Mouse (Mus musculus): ENCODE data around the gene Erc2.

The Erc2 gene

GRCm38 (mm10) chr14:28089636-28090443, 467.6 kb downstream of the Erc2 start:
- DNase-seq, result peak; percentile 2

DNA sequence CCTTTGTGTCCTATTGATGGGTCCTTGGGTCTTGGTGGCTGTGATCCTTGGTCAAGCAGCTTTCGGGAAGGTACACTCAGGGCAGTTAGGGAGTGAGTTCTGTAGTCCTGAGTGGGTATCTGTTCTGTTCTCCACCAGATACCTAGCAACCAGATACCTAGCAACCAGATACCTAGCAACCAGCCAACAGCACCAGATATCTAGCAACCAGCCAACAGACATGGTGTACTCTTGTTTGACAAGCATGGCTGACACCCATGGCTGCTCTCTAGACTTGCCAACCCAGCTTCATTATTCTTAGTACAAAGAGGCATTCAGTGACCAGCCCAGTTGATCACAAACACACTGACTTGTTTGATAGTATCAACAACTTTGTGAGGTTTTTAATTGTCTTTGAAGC, 469.1 kb downstream of the Erc2 start:
- DNase-seq, result no peak

- DNase-seq, result no peak
These were observed 471.0 kb downstream of the Erc2 start for GRCm38 (mm10) chr14:28093214-28093613.

GRCm38 (mm10) chr14:28093913-28094312, 471.7 kb downstream of the Erc2 start:
- no peak for DNase-seq

DNA sequence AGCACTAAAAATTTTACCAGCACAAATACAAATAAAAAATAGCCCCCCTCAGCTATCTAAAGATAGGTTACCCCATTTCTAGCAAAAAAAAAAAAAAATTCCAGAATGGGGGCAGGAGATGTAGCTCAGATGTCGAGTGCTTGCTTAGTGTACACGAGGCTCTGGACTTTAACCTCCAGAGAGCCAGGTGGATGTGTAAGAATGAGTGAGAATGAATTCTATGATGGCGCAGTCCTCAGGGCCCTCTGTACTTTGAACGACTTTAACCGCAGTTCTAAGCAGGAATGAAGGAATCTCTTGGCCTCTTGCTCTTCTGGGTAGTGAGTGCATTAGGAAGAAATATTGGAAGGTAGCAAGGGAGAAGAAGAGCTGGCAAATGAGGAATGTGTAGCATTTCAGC, 476.9 kb downstream of the Erc2 start:
- DNase-seq, result no peak

GRCm38 (mm10) chr14:28113121-28113520, 490.9 kb downstream of the Erc2 start:
- no peak for DNase-seq

DNA sequence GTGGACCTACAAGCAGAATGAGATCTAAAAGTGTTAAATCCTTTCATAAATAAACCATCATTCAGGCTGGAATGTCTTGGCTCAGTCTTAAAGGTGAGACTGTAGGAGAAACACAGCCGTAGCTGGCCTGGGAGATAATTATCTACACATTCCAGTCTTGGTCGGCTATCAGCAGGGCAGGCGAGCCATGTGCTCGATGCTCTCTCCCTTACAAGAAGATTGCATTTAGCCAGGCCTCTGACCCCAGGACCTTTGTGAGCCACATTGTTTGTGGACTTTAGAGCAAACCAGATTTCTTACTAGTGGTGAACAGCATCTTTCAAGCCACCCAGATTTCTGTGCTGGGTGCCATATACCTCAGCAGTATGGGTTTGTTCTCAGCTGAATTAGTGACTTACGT, 498.6 kb downstream of the Erc2 start:
- no peak for DNase-seq

GRCm38 (mm10) chr14:28126842-28127241, 504.6 kb downstream of the Erc2 start:
- DNase-seq, result no peak

DNA sequence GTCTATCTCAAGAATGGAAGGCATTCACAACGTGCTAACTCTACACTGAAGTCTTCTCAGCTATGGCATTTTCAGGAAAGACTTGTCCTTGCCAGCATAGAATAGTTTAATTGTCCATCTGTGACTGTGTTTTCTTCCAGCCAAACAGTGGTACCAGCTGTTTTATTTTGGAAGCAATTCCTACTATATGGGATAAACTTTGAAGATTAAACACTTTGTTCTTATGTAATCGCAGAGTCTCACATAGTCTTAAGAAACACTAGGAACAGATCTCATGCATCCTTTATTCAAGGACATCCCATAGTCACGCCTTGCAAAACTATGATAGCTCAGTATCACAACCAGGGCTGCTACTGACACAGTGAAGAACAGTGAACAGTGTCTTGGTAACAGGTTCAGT, 506.8 kb downstream of the Erc2 start:
- DNase-seq, result no peak

GRCm38 (mm10) chr14:28143998-28144397, 521.8 kb downstream of the Erc2 start:
- no peak for DNase-seq

GRCm38 (mm10) chr14:28147201-28147600, 525.0 kb downstream of the Erc2 start:
- no peak for DNase-seq

- no peak for DNase-seq
These were observed 528.7 kb downstream of the Erc2 start for GRCm38 (mm10) chr14:28150942-28151341.

- peak; percentile 3 for DNase-seq
These were observed 533.5 kb downstream of the Erc2 start for GRCm38 (mm10) chr14:28155706-28156105.

DNA sequence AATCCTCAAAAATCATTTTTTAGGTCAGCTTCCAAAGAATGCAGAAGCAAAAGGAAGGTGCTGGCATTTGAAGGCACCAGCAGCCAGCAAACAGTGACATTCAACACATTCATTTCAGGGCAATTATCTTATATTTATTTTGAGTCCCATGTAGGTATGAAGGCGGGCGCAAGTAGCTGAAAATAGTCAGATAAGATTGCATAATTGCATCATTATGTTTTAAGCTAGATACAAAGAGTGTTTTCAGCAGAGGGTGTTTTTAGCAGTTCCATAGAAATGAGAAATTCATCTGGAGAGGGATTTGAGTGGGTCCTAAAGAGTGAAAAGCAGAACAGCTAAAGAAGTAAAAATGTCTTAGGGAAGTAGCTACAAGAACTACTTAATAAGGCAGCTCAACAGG, 538.6 kb downstream of the Erc2 start:
- no peak for DNase-seq

DNA sequence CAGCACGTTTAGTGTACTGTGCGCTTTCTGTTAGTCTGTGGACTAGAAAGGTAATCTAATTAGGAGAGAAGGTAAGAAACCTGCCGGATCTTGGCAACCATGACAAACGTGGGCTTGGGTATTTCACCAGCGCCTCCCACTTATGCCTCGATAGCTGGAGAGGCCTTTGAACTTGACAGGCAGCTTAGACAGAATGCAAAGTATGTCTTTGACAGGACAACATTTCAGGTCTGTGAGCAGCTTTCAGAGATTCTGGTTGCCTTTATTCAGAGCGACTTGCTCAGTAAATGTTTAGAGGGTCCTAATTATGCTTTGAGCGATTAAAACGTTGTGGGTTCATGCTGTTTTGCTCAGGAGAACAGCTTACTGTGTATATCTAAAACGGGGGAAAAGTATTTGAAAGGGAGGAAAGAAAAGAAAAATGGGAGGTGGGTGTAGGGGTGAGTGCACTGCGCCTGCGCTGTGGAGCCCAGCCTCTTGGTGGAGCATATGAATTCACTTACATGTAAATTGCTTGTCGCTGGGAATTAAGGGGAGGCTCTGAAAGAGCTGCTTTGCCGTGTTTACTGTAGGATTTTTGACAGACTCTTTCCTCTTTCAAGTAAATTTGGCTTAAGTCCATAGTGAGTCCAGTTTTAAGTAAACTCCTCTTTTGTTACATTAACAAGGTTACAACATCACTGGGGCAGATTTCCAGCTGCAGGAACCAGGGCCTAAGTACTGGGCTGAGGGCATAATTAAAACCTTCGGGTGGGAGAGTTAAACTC, 542.6 kb downstream of the Erc2 start:
- no peak for DNase-seq

GRCm38 (mm10) chr14:28165621-28166211, 543.5 kb downstream of the Erc2 start:
- no peak for DNase-seq

- DNase-seq, result no peak
These were observed 548.5 kb downstream of the Erc2 start for GRCm38 (mm10) chr14:28170711-28171110.

DNA sequence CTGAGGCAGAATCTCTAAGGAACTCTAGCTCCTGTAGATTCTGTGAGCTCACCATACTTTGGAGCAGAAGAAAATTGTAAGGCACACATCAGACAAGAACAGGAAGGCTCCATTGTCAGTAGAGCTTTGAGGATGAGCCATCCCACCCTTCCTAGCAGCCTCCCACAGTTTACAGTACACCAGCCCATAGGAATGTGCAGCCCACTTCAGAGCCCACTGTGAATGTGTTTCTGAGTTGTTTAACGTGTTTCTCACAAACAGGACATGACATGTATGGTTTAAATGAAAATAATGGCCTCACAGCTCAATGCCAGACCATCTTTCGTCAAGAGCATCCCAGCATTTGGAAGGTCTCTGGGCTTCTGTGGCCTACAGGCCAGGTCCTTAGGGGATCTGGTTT, 549.1 kb downstream of the Erc2 start:
- DNase-seq, result no peak

DNA sequence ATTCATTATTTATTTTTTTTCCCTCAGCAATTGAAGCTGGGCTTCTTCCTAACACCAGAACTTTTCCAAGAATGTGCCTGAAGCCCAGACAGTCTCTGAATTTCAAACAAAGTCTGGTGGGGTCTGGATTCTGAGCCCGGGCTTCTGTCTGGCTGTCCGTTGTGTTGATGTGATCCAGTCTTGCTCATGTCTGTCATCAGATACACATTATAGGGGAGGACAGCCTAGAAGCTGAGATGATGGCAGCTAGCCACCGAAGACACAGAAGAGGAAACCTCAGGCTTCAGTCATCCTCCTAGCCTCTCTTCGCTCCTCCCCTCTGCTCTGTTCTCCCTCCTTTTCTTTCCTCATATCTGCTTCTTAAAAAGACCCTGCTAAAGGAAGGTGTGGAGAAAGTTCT, 551.5 kb downstream of the Erc2 start:
- no peak for DNase-seq

- DNase-seq, result no peak
These were observed 559.0 kb downstream of the Erc2 start for GRCm38 (mm10) chr14:28181070-28181825.

DNA sequence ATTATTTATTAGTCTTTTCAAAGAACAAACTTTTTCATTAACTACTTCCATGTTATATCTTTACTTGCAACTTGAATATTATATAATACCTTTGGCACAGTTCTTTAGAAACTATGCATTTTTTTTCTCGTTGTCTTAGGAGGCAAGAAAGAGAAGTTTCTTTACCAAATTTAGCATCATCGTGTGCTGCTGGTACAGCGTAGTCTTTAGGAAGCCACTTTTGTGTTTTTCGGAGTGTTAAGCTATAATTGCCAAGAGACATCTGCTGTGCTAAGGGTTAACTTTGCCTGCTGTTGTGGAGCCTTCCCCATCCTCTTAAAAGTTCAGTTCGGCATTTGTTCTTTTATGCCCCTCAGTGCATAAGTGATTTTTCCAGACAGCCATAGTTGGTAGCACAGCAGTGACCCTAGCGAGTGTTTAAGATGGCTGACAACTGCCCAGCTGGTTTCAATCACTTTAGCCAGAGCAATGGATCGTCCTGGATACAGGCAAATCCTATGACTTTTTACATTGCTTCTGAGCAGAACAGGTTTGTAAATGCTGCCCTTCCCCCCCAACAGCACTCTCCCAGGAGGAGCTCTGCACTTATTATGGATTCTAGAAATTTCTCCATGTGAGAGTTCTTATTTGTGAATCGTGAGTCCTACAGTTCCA, 570.6 kb downstream of the Erc2 start:
- DNase-seq, result no peak

GRCm38 (mm10) chr14:28203874-28204273, 581.6 kb downstream of the Erc2 start:
- no peak for DNase-seq

DNA sequence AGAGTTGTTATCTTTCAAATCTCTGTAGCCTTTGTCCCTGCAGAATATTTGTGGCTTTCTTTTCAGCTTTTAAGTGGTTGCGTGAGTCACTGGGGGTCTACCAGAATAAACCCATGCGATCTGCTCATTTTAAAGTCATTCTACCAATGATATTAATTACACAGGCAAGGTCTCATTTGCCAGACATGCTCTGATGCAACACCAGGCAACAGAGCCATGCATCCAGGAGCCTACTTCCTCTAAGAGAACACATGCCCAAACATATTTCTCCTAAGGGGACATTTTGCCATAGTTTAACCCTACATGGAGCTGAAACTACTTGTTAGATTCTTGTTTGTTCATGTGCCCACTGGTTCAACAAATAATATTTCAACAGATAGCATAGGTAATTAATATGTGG, 584.1 kb downstream of the Erc2 start:
- DNase-seq, result no peak

Measured in cerebellum, adult 8-10 months (tissue).